Comparison of ENCODE assay signal across 8 mouse cellular contexts in genomic region chr14:76698718-76699402, GRCm38 (mm10).
DNase-seq lines count a peak whose midpoint lies in the region; ATAC-seq lines count a peak whose summit lies in the region.

No protein-coding gene starts in this region.

- H3K9me3 ChIP-seq in neural tube, embryonic 11.5 days (ENCODE audit: control insufficient read depth, low read length) = no peaks in the 10 kb centered on the region
- no peaks in the 10 kb centered on the region for H3K9me3 ChIP-seq in embryonic facial prominence, embryonic 14.5 days (ENCODE audit: control insufficient read depth, low read length)

- 38% methylated on average over 4 of the region's 4 CpGs for WGBS in neural tube, embryonic 11.5 days
- 32% methylated on average over 4 of the region's 4 CpGs for WGBS in embryonic facial prominence, embryonic 14.5 days

- DNase-seq in neural tube, embryonic 11.5 days (ENCODE audit: low spot score) = peak; percentile 32
- DNase-seq in neural tube, embryonic 10.5 days (ENCODE audit: extremely low spot score, low spot score) = no peak
- peak; percentile 90 for DNase-seq in embryonic facial prominence, embryonic 14.5 days (ENCODE audit: low spot score)
- DNase-seq in kidney, postnatal 14 days = peak; percentile 62
- peak; percentile 33 for DNase-seq in testis, postnatal 14 days (ENCODE audit: low spot score)
- no peak for DNase-seq in frontal cortex, postnatal 36 days (ENCODE audit: low spot score in 2 of 2)
- no peak for DNase-seq in right cerebral cortex, adult 2 months (ENCODE audit: low spot score in 2 of 2)
- DNase-seq in layer of hippocampus, postnatal 36 days = no peak

- no peaks in the 10 kb centered on the region for H3K4me1 ChIP-seq in neural tube, embryonic 11.5 days (ENCODE audit: control insufficient read depth, insufficient read depth, low read length)
- peaks cover 38% of the 10 kb centered on the region for H3K4me1 ChIP-seq in embryonic facial prominence, embryonic 14.5 days (ENCODE audit: control insufficient read depth, insufficient read depth, low read length)

- no peak overlapping the region for H3K27ac ChIP-seq in neural tube, embryonic 11.5 days (ENCODE audit: low read depth, low read length)
- H3K27ac ChIP-seq in embryonic facial prominence, embryonic 14.5 days (replicated peaks; ENCODE audit: low read depth, low read length) = peak overlapping the region; percentile 80

- no peak overlapping the region for H3K9ac ChIP-seq in neural tube, embryonic 11.5 days (ENCODE audit: low read length)
- no peak overlapping the region for H3K9ac ChIP-seq in embryonic facial prominence, embryonic 14.5 days (ENCODE audit: low read depth, low read length)

- no peak overlapping the region for H3K4me2 ChIP-seq in neural tube, embryonic 11.5 days (ENCODE audit: low read depth)
- no peak overlapping the region for H3K4me2 ChIP-seq in embryonic facial prominence, embryonic 14.5 days (ENCODE audit: low read depth, low read length)

- no peaks in the 10 kb centered on the region for H3K27me3 ChIP-seq in neural tube, embryonic 11.5 days (ENCODE audit: control insufficient read depth, insufficient read depth, low read length)
- H3K27me3 ChIP-seq in embryonic facial prominence, embryonic 14.5 days (replicated peaks; ENCODE audit: control insufficient read depth, insufficient read depth, low read length) = no peaks in the 10 kb centered on the region

- no peaks in the 10 kb centered on the region for H3K36me3 ChIP-seq in neural tube, embryonic 11.5 days (ENCODE audit: control insufficient read depth, insufficient read depth, low read length)
- no peaks in the 10 kb centered on the region for H3K36me3 ChIP-seq in embryonic facial prominence, embryonic 14.5 days (ENCODE audit: control insufficient read depth, insufficient read depth, low read length)

- no peak overlapping the region for H3K4me3 ChIP-seq in neural tube, embryonic 11.5 days (ENCODE audit: low read depth, low read length)
- H3K4me3 ChIP-seq in embryonic facial prominence, embryonic 14.5 days (ENCODE audit: low read depth, low read length) = no peak overlapping the region

- ATAC-seq in neural tube, embryonic 11.5 days (ENCODE audit: insufficient read depth, low FRiP score, low TSS enrichment) = no peak
- peak; percentile 83 for ATAC-seq in embryonic facial prominence, embryonic 14.5 days (ENCODE audit: low read depth)

Comparison
In these comparisons a context has a peak if more than half of its experiments do, and no peak if none do; other contexts are left out.
1. DNase-seq: peak in neural tube, embryonic 11.5 days (single experiment), embryonic facial prominence, embryonic 14.5 days (single experiment), kidney, postnatal 14 days (single experiment) and testis, postnatal 14 days (single experiment); none in neural tube, embryonic 10.5 days (single experiment), frontal cortex, postnatal 36 days (0 of 2), right cerebral cortex, adult 2 months (0 of 2) and layer of hippocampus, postnatal 36 days (0 of 2).